Mouse (Mus musculus): ENCODE measurements at regions not wholly inside any gene's neighbourhood (a gene's known extent, or its start where the extent isn't known, plus 50 kb on each side); places are given as distances from the start of the nearest gene placed in this dataset.

DNA sequence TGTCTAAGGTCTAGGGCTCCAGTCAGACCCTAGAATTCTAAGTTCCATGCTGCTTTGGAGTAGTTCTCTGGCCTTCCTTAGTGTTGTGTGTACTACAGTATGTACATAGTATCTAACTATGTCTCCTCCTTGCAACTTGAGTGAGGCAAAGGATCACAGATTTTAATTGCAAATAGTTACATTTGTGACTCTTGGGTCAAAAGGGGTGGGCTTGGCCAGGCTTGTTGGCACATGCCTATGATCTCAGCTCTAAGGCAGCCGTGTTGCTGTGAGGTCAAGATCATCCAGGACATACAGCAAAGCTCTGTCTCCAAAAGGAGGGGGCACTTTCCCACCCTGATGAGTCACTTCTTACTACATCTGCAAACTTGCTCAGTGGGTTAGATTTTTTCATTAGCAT lies 89.8 kb upstream of the Cpm start:
- no peak for TF ChIP-seq CTCF (IDR thresholded peaks at IDR 0.05)
- peaks cover 3% of the 10 kb centered on the region for H3K27me3 ChIP-seq
- ChIA-PET POLR2A (interaction anchor here (1.1 kb wide), 1 partner anchor 34 kb away, joined by 5 read pairs; no protein-coding TSS in a partner anchor), CTCF (no interaction called here)
- ATAC-seq (peak; percentile 35), DNase-seq (ENCODE audit: low read depth, low spot score) (peak; percentile 9)
- in situ Hi-C loops (cut with MboI; ENCODE audit: low pct_unique_long_range_greater_than_20kb), result no loop called here

DNA sequence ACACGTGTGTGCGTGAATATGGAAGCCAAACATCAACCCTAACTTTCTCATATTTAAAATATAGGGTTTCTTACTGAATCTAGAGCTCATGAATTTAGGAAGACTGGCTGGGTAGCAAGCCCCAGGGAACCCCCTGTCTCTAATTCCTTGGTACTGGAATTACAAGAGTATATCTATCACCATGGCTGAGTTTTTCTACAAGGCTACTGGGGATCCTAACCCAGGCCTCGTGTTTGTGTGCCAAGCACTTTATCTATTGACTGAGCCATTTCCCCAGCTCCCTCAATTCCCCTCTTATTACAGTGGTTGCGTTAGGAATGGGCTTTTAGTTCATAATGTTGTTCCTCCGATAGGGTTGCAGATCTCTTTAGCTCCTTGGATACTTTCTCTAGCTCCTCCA lies 90.6 kb upstream of the Cpm start:
- no peak for TF ChIP-seq CTCF (IDR thresholded peaks at IDR 0.05)
- no peak for ATAC-seq
- DNase-seq (ENCODE audit: low read depth, low spot score), result no peak
- ChIA-PET POLR2A (no interaction called here), CTCF (interaction anchor here (0.5 to 1.5 kb wide), 2 partner anchors 18 to 23 kb away, joined by 3 to 4 read pairs; no protein-coding TSS in a partner anchor)
- in situ Hi-C loops (cut with MboI; ENCODE audit: low pct_unique_long_range_greater_than_20kb), result no loop called here
- H3K27me3 ChIP-seq, result peaks cover 3% of the 10 kb centered on the region

DNA sequence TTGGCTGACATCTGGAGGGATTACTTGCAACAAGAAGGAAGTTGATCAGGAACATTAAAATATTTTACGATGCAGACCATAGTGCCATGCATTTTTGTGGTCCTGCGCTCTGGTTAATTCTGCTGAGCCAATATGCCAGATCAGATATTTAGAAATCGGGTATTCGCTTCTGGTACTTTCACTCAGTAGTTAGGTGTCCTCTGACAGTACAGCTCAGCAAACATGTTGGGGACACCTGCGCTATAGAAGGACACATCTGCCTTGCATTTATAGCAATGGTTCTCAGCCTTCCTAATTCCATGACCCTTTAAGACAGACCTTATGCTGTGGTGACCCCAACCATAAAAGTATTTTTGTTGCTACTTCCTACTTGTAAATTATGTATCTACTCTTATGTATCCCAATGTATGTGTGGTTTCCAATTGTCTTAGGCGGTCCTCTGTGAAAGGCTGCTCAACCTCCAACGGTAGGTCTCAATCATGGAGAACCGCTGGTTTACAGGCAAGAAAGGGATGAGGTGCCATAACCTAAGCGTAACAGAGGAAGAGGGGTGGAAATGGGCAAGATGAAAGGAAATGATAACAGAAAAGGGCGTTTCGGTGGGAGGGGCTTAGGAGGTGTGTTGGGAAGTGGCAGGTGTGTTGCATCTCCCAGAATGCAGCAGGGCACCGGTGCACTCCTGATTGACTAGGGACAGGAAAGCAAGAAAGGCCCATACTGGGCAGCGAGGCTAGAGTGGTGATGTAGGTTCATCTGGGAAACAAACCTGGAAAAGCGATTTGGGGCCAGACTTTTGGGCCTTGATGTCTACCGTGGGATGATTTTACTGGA lies 92.3 kb upstream of the Cpm start:
- TF ChIP-seq CTCF (IDR thresholded peaks at IDR 0.05), result no peak
- in situ Hi-C loops (cut with MboI; ENCODE audit: low pct_unique_long_range_greater_than_20kb), result no loop called here
- DNase-seq (ENCODE audit: low read depth, low spot score), result no peak
- no peak for ATAC-seq
- ChIA-PET POLR2A (no interaction called here), CTCF (no interaction called here)
- peaks cover 3% of the 10 kb centered on the region for H3K27me3 ChIP-seq

DNA sequence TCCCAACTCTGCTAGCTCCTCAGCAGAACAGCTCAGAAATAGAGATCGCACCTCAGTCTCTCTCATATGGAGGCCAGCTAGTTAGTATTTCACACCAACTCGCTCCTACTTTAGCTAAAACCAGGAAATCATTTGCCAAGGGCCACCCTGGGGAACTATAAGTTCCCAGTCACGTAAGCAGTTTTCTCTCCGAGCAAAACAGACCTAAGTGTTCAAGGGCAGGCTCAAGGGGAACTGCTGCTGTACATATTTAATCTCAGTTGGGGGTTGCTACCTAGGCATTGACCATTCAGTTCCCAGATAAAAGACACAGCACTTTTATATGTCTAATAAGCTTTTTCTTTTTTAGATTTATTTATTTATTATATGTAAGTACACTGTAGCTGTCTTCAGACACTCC lies 93.5 kb upstream of the Cpm start:
- in situ Hi-C loops (cut with MboI; ENCODE audit: low pct_unique_long_range_greater_than_20kb), result no loop called here
- CTCF ChIA-PET, result no interaction called here
- DNase-seq (ENCODE audit: low read depth, low spot score) (no peak), ATAC-seq (no peak)
- no peak for TF ChIP-seq CTCF (IDR thresholded peaks at IDR 0.05)
- POLR2A ChIA-PET, result no interaction called here
- H3K27me3 ChIP-seq, result peaks cover 3% of the 10 kb centered on the region

DNA sequence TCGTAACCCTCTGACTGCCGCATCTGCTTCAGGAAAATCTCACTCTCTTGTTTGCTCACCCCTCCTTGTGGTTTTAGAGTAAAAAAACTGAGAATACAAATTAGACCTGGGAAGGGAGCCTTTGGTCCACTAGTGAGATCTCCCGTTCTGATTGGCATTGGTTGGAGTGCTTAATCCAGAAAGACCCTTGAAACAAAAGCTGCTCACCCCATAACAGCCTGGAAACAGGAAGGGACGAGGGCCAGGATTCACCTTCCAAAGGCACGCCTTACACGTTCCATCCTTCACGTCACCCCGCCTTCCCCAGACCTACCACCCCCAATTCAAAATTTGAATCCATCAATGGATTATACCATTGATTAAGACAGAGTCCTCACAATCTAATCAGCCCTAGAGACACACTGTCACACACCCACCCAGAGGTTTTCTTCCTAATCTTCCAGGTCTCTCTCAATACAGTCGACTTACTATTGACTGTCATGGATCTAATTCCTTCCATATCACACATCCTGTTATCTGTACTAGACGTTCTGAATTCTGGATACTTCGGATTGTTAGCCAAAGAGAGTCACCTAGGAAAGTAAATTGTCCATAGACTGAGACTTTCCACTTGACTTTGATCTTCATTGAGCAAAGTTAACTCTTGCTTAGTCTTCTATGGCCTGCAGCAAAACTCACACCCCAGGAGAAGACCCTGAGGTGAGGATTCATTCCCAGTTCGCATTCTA lies 94.1 kb upstream of the Cpm start:
- TF ChIP-seq CTCF (IDR thresholded peaks at IDR 0.05), result no peak
- ATAC-seq (no peak), DNase-seq (ENCODE audit: low read depth, low spot score) (no peak)
- CTCF ChIA-PET, result no interaction called here
- POLR2A ChIA-PET, result no interaction called here
- H3K27me3 ChIP-seq, result peaks cover 3% of the 10 kb centered on the region
- in situ Hi-C loops (cut with MboI; ENCODE audit: low pct_unique_long_range_greater_than_20kb), result no loop called here

DNA sequence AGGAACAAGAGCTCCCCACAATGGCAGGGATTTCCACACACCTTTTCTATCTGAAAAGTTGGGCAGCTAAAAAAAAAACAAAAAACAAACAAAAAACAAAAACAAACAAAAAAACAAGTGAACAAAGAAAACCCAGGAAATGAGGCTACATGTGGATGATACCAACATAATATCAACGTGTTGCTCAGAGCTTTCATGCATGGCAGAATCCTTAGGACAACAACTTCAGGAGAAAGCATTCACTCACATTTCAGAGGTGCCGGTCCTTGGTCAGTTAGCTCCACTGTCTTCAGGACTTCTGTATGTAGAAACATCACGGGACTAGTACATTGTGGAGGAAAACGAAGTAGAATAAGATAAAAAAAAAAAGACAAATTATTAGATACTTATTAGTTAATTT lies 94.8 kb upstream of the Cpm start:
- in situ Hi-C loops (cut with MboI; ENCODE audit: low pct_unique_long_range_greater_than_20kb), result no loop called here
- ChIA-PET CTCF (no interaction called here), POLR2A (no interaction called here)
- TF ChIP-seq CTCF (IDR thresholded peaks at IDR 0.05), result no peak
- no peak for DNase-seq (ENCODE audit: low read depth, low spot score)
- no peak for ATAC-seq
- peaks cover 3% of the 10 kb centered on the region for H3K27me3 ChIP-seq

DNA sequence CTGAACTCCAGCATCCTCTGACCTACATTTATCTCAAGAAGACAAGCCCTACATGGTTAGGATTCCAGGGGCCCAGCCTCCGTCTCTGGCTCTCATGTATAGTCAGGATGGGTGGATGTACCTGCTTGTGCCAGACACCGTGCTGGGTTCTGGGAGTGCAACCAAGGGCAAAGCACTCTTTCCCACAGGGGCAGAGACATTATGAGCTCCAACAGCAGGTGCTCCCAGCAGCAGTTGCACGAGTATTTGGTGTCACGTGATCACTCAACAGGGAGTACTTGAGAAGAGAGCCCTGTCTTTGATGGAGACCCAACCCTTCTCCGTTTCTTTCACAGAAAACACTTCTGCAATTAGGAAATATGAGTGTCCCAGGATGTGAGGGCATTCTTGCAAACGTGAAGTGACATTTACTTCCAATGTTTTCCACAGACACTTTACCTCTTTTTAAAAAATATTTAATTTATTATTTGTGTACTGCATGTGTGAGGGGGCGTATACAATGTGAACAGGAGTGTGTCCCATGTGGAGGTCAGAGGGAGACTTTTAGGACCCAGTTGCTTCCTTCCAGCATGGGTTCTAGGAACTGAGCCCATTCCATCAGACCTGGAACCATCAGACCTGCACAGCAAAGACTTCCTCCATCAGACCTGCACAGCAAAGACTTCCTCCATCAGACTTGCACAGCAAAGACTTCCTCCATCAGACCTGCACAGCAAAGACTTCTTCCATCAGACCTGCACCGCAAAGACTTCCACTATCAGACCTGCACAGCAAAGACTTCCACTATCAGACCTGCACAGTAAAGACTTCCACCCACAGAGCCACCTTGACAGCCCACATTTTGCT lies 95.5 kb upstream of the Cpm start:
- no peak for DNase-seq (ENCODE audit: low read depth, low spot score)
- in situ Hi-C loops (cut with MboI; ENCODE audit: low pct_unique_long_range_greater_than_20kb), result no loop called here
- TF ChIP-seq CTCF (IDR thresholded peaks at IDR 0.05), result no peak
- CTCF ChIA-PET, result no interaction called here
- peaks cover 3% of the 10 kb centered on the region for H3K27me3 ChIP-seq
- no peak for ATAC-seq
- POLR2A ChIA-PET, result interaction anchor here (0.6 kb wide), 1 partner anchor 91 kb away, joined by 3 read pairs; no protein-coding TSS in a partner anchor

DNA sequence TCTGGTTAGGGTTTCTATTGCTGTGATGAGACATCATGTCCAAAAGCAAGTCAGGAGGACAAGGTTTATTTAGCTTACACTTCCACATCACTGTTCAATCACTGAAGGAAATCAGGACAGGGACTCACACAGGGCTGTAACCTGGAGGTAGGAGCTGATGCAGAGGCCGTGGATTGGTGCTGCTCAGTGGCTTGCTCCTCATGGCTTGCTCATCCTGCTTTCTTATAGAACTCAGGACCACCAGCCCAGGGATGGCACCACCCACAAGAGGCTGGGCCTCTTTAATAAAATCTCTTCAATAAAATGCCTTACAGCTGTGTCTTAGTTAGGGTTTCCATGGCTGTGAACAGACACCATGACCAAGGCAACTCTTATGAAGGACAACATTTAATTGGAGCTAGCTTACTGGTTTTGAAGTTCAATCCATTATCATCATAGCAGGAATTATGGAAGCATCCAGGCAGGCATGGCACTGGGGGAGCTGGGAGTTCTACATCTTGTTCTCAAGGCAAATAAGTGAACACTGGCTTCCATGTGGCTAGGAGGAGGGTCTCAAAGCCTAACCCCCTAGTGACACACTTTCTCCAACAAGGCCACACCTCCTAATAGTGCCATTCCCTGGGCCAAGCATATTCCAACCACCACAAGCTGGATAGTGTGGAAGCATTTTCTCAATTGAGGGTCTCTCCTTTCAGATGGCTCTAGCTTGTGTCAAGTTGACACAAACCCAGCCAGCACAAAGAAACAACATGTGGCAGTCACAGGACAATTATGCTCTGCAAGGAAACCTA lies 96.4 kb upstream of the Cpm start:
- in situ Hi-C loops (cut with MboI; ENCODE audit: low pct_unique_long_range_greater_than_20kb), result no loop called here
- CTCF ChIA-PET, result no interaction called here
- POLR2A ChIA-PET, result interaction anchor here (0.6 to 1.0 kb wide), 2 partner anchors 10 to 90 kb away, joined by 3 to 4 read pairs; no protein-coding TSS in a partner anchor

DNA sequence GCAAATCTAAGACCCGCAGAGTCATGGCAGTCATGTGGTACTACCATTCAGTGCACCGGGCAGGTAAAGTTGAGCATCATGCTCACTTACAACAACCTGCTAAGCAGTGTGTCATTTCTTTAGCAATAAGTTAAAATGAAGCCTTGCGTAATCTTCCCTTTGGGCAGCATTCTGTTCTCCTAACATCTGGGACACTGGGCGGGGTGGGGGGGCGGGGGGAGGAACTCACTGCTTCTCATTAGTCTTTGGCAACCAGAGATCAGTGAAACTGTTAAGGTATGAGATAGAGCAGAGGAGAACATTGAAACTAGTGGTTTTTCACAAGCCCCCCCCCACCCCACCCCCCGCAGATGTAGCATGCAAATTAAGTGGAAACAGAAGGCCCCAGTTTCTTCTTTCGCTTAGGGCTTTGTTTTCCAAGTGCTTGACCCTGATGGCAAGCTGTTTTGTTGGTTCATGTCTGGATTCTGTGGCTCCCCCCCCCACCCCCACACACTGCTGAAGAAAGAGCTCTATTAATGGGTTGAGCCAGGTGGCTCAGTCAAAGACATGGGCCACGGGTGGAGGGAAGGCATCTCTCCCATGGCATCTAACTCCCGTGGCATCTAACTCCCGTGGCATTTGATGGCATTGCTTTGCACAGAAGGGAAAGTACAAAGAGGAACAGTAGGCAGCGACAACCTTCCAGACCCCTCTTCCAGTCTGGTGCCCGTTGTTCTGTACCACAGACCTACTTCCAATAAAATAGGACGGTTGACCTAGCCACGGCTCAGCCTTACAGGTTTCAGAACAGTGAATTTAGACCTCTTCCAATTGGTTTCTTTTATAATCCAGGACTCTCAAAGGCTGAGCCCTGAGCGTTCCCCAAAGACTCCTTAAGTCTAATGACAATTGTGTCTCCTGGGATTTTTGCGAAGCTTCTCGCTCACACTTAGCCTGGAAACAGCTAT lies 97.2 kb upstream of the Cpm start:
- TF ChIP-seq CTCF (IDR thresholded peaks at IDR 0.05), result no peak
- DNase-seq (ENCODE audit: low read depth, low spot score) (no peak), ATAC-seq (no peak)
- ChIA-PET POLR2A (interaction anchor here (1.0 kb wide), 1 partner anchor 11 kb away, joined by 4 read pairs; no protein-coding TSS in a partner anchor), CTCF (no interaction called here)
- in situ Hi-C loops (cut with MboI; ENCODE audit: low pct_unique_long_range_greater_than_20kb), result no loop called here
- no peaks in the 10 kb centered on the region for H3K27me3 ChIP-seq

More for the DNA sequence above, 96.4 kb upstream of the Cpm start:
- DNase-seq (ENCODE audit: low read depth, low spot score) (no peak), ATAC-seq (no peak)
- TF ChIP-seq CTCF (IDR thresholded peaks at IDR 0.05), result no peak
- H3K27me3 ChIP-seq, result peaks cover 2% of the 10 kb centered on the region
